Mouse (Mus musculus) kidney, postnatal 10 days (tissue): Measurements from ENCODE around the gene Rln3.
A peak's percentile ranks its signal among the peaks of the same experiment; 100 is the strongest.

Experiments used
- DNase-seq: peaks from one replicate; pipeline ENCODE4 v3.0.0; 2021; ENCODE audit warnings: mixed read lengths

Rln3 gene

GRCm38 (mm10) chr8:84044900-84045299 is at the start of gene Rln3:
Rln3 (minus strand) TSS chr8:84045000.
- no peak for DNase-seq

GRCm38 (mm10) chr8:84090585-84090984 is 45.8 kb upstream of the Rln3 start:
- no peak for DNase-seq

- DNase-seq, result no peak
These were observed 44.5 kb upstream of the Rln3 start for GRCm38 (mm10) chr8:84089277-84089676.

- no peak for DNase-seq
These were observed 43.0 kb upstream of the Rln3 start for GRCm38 (mm10) chr8:84087821-84088220.

GRCm38 (mm10) chr8:84087156-84087555 is 42.4 kb upstream of the Rln3 start:
- DNase-seq, result no peak

- DNase-seq, result no peak
These were observed 39.7 kb upstream of the Rln3 start for GRCm38 (mm10) chr8:84084341-84085115.

- DNase-seq, result peak; percentile 63
These were observed 39.0 kb upstream of the Rln3 start for GRCm38 (mm10) chr8:84083829-84084241.

- DNase-seq, result no peak
These were observed 34.4 kb upstream of the Rln3 start for GRCm38 (mm10) chr8:84079206-84079605.

- DNase-seq, result no peak
These were observed 32.0 kb upstream of the Rln3 start for GRCm38 (mm10) chr8:84076849-84077248.

- DNase-seq, result no peak
These were observed 31.6 kb upstream of the Rln3 start for GRCm38 (mm10) chr8:84076412-84076811.

GRCm38 (mm10) chr8:84073230-84073976 is 28.6 kb upstream of the Rln3 start:
- DNase-seq, result no peak

- no peak for DNase-seq
These were observed 27.5 kb upstream of the Rln3 start for GRCm38 (mm10) chr8:84072321-84072720.

- no peak for DNase-seq
These were observed 27.1 kb upstream of the Rln3 start for GRCm38 (mm10) chr8:84071921-84072320.

- no peak for DNase-seq
These were observed 25.9 kb upstream of the Rln3 start for GRCm38 (mm10) chr8:84070667-84071066.

GRCm38 (mm10) chr8:84070241-84070640 is 25.4 kb upstream of the Rln3 start:
- no peak for DNase-seq

- no peak for DNase-seq
These were observed 24.9 kb upstream of the Rln3 start for GRCm38 (mm10) chr8:84069750-84070149.

GRCm38 (mm10) chr8:84069169-84069568 is 24.4 kb upstream of the Rln3 start:
- DNase-seq, result no peak

GRCm38 (mm10) chr8:84068316-84069035 is 23.7 kb upstream of the Rln3 start:
- DNase-seq, result no peak

- DNase-seq, result no peak
These were observed 23.1 kb upstream of the Rln3 start for GRCm38 (mm10) chr8:84067911-84068310.

- DNase-seq, result peak; percentile 99
These were observed 22.3 kb upstream of the Rln3 start for GRCm38 (mm10) chr8:84067047-84067573.

- DNase-seq, result peak; percentile 99
These were observed 21.6 kb upstream of the Rln3 start, which contains the start of gene Rfx1 for GRCm38 (mm10) chr8:84066291-84066930. Rfx1 (plus strand) TSS chr8:84066834.

GRCm38 (mm10) chr8:84065457-84066072 is 20.8 kb upstream of the Rln3 start:
- no peak for DNase-seq
